Comparison of ENCODE assay signal across 35 mouse cellular contexts in genomic region chr7:70380943-70381342, GRCm38 (mm10).
"Had no signal": no experiment of that assay in that cellular context is flagged by ENCODE, and none has a peak within 500 bp of the region (broad histone marks: within the 10 kb centered on the region; RNA-seq: fewer than 3 reads in every experiment).

No protein-coding gene starts in this region.

- H3K9me3 ChIP-seq: heart, embryonic 10.5 days; heart, embryonic 12.5 days; heart, embryonic 13.5 days; heart, embryonic 15.5 days; hindbrain, embryonic 10.5 days; hindbrain, embryonic 12.5 days; hindbrain, embryonic 13.5 days; hindbrain, embryonic 15.5 days; intestine, embryonic 15.5 days; kidney, embryonic 15.5 days had no signal

- H3K36me3 ChIP-seq: heart, embryonic 10.5 days; heart, embryonic 12.5 days; heart, embryonic 13.5 days; heart, embryonic 15.5 days; hindbrain, embryonic 10.5 days; hindbrain, embryonic 12.5 days; hindbrain, embryonic 13.5 days; hindbrain, embryonic 15.5 days; intestine, embryonic 15.5 days had no signal

- H3K4me2 ChIP-seq: heart, embryonic 11.5 days; heart, embryonic 12.5 days; heart, embryonic 13.5 days; heart, embryonic 15.5 days; hindbrain, embryonic 13.5 days; intestine, embryonic 15.5 days; kidney, embryonic 15.5 days had no signal

- H3K4me1 ChIP-seq: heart, embryonic 10.5 days; heart, embryonic 12.5 days; heart, embryonic 13.5 days; heart, embryonic 15.5 days; hindbrain, embryonic 15.5 days; intestine, embryonic 15.5 days; kidney, embryonic 15.5 days had no signal

- ATAC-seq: hindbrain, embryonic 16.5 days; hindbrain, postnatal 0 days; inflammation-experienced regulatory T-cells, adult 6 months; intestine, embryonic 15.5 days; intestine, embryonic 16.5 days; intestine, postnatal 0 days had no signal

- H3K9ac ChIP-seq: heart, embryonic 12.5 days; heart, embryonic 13.5 days; heart, embryonic 15.5 days; hindbrain, embryonic 12.5 days; hindbrain, embryonic 13.5 days; hindbrain, embryonic 14.5 days; hindbrain, embryonic 15.5 days; intestine, embryonic 15.5 days; kidney, embryonic 15.5 days had no signal

- H3K27me3 ChIP-seq: heart, embryonic 12.5 days; heart, embryonic 15.5 days; hindbrain, embryonic 12.5 days; intestine, embryonic 15.5 days; kidney, embryonic 15.5 days had no signal

- DNase-seq: heart, postnatal 10 days; heart, postnatal 14 days; heart, postnatal 36 days; heart, postnatal 4 days; kidney, adult 11 months; kidney, adult 18-20 months; kidney, adult 2 months; kidney, adult 8-10 months; kidney, adult 9 months; kidney, postnatal 10 days; kidney, postnatal 14 days; kidney, postnatal 25 days; kidney, postnatal 36 days; layer of hippocampus, adult 9-11 months; layer of hippocampus, postnatal 36 days had no signal

- H3K4me3 ChIP-seq: heart, embryonic 10.5 days; heart, embryonic 12.5 days; heart, embryonic 13.5 days; heart, embryonic 15.5 days; hindbrain, embryonic 10.5 days; hindbrain, embryonic 12.5 days; hindbrain, embryonic 13.5 days; hindbrain, embryonic 15.5 days; intestine, embryonic 15.5 days; kidney, embryonic 15.5 days; layer of hippocampus, adult 2 months; left cerebral cortex, adult 2 months had no signal

- H3K27ac ChIP-seq: heart, embryonic 10.5 days; heart, embryonic 13.5 days; heart, embryonic 15.5 days; hindbrain, embryonic 10.5 days; hindbrain, embryonic 12.5 days; hindbrain, embryonic 13.5 days; hindbrain, embryonic 15.5 days; hindbrain, postnatal 0 days; intestine, embryonic 15.5 days; kidney, embryonic 15.5 days; kidney, postnatal 0 days; layer of hippocampus, adult 2 months; left cerebral cortex, adult 2 months had no signal
